Mouse (Mus musculus): Measurements from ENCODE around the gene Scaper.

GRCm38 (mm10) chr9:55932482-55932881 lies 5.4 kb downstream of the Scaper start:
- no peak for TF ChIP-seq CTCF (IDR thresholded peaks at IDR 0.05; ENCODE audit: borderline replicate concordance, control insufficient read depth, extremely low read depth, insufficient read depth, low read length, poor library complexity)
- no peak for TF ChIP-seq POLR2A (IDR thresholded peaks at IDR 0.05; ENCODE audit: control insufficient read depth, extremely low read depth, insufficient read depth, low read length, poor library complexity)

Measured in thymus, adult 2 months (tissue).